Mouse (Mus musculus) liver (tissue): ENCODE measurements at regions not wholly inside any gene's neighbourhood (a gene's known extent, or its start where the extent isn't known, plus 50 kb on each side); places are given as distances from the start of the nearest gene placed in this dataset.

Experiments
- DNase-seq: peaks from one replicate; pipeline ENCODE4 v3.0.0-alpha.2; 2020; ENCODE audit warnings: mixed read lengths

DNA sequence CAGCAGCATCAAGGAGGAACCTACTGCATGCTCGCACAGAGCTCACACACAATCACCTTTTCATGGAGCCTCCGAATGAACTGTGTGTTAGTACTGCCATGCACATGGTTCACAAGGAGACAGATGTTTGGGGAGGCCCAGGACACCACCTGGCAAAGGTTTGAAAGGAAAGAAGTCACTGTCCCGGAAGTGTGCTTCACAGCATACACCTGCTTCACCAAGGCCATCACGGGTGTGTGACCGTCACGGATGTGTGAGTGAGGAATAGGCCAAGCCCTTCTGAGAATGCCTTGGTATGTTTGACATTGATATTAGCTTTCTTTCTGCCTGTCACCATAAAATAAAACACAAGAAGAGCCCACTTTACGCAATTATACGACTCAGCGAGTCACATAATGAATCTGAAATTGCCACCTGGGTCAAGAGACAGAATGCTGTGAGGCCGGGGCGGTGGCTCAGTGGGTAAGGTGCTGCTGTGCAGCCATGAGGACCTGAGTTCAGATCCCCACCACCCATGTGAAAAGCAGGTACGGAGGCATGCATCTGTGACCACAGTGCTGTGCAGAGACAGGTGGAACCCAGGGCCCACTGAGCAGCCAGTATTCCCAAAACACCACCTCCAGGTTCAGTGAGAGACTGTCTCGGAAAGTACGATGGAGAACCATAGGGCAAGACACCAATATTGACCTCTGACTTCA is 162.3 kb upstream of the Sh3bp4 start:
- no peak for DNase-seq

DNA sequence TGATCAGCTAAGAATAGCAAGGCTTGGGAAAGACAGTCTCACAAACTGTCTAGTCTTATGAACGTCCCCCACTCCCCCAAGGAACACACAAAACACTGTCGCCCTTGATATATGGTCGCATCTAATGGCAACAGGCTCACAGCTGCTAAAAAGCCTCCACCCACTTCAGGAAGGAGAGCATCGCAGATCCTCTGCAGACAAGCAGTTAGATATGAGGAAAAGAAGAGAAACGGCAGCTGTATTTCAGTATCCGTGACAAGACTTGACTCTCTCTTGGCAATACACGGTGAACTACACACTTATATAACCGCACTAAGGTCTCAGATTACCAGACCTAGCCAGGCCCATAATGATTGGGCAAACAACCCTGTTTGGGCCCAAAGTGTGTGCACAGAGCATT is 161.5 kb upstream of the Sh3bp4 start:
- no peak for DNase-seq

- DNase-seq, result no peak
Measured at GRCm38 (mm10) chr1:88909314-88909713, 160.9 kb upstream of the Sh3bp4 start.

DNA sequence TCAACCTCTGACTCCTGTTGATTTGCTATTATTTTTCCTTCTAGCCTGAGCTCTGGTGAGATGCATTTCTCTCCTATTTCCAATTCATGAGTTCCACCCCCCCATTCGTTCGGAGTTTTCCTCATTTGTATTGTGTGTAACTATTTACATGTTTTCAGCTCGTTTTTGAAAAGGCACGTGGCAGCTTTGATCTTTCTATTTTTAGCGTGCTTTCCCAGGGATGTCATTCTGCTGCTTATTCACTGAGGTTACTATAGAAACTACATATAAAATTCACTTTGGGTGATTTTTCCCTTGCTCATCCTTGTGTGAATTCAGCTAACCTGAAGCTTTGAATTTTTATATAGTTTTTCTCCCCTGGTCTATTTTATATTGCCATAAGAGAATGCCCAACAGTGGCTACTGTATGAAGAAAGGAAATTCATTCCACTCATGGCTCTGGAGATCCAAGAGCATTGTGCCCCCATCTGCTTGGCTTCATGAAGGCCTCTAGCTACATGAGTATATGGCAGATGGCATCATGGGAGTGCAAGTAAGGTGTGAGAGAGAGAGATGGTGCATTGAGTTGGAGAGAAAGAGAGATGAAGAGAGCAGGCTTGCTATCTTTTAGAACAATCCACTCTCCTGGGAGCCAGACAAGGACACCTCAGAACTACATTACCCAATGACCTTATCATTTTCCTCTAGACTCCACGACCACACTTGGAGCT is 160.2 kb upstream of the Sh3bp4 start:
- DNase-seq, result no peak

- no peak for DNase-seq
Measured at GRCm38 (mm10) chr1:88911724-88912123, 158.5 kb upstream of the Sh3bp4 start.

DNA sequence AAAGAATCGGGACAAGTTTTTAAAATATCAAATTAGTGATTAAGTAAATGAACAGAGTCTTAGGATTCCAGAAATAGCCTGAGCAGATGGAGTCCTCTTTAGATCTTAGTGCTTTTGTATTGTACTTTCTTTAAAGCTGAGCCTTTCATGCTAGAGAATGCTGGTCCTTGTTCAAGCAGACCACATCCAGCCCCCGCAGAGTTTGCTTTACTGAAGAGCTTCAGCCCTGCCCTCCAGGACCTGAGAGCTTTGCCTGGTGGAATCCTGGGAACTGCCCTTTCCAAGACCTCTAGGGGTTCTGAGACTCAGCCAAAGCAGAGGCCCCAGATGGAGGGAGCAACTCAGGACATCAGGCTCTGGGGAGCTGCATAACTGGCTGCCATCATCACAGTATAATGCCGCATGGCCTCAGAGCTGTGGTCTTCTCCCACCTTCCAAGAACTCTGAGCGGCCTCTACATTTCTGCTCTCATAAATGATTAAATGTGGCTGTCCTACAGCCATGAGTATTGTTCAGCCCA is 153.6 kb upstream of the Sh3bp4 start:
- DNase-seq, result no peak

GRCm38 (mm10) chr1:88921401-88921800 is 148.8 kb upstream of the Sh3bp4 start:
- DNase-seq, result no peak

DNA sequence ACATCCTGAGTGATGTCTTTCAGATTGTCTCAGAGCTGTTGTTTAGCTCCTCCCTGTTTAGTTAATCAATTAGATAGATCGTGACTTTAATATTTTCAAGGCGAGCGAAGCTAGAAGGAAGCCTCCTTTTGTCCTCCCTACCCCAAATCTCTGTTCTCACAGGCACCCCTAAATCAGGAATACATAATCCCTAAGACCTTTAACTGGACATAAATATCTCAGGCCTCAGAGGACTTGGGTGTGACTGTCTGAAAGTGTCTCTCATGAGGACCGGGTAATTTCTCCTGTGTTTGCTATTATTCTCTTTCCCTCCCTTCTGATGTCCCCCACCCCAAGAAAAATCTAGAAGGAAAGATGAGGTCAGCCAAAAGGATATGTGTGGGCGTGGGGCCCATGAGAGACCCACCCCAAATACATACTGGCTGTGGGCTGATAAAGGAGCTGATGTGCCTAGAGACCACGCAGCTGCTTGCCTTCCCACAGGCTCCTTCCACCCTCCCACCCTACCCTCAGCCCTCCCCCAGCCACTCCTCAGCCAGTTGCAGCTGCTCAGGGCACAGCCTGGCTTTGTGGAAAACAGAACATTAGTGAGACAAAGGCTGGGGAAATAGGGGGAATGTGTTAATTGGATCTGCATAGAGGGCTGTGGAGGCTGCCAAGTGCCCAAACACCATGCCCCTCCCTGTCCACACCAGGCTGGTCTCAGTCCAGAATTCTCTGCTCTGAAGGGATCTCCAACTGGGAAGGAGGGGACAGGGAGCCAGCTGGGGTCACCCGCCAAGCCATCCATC is 146.2 kb upstream of the Sh3bp4 start:
- peak; percentile 11 for DNase-seq

DNA sequence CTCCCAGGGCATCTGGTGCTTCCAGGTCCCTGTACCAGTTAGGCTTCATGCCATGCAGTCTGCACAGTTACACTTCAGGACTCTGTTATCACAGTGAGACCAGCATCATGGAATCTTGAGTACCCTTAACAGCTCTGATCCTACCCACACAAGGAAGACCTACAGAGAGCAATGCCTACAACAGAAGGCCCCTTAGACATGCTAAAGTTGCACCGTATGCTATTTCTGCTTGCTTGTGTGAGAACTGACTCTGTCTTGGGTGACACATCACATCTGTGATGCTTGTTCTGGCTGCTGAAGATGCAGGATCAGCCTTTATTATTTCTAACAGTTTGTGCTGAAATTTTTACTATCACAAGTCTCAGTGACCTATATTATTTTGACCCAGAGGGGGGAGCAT is 135.0 kb upstream of the Sh3bp4 start:
- no peak for DNase-seq

GRCm38 (mm10) chr1:88935779-88936178 is 134.4 kb upstream of the Sh3bp4 start:
- DNase-seq, result no peak

DNA sequence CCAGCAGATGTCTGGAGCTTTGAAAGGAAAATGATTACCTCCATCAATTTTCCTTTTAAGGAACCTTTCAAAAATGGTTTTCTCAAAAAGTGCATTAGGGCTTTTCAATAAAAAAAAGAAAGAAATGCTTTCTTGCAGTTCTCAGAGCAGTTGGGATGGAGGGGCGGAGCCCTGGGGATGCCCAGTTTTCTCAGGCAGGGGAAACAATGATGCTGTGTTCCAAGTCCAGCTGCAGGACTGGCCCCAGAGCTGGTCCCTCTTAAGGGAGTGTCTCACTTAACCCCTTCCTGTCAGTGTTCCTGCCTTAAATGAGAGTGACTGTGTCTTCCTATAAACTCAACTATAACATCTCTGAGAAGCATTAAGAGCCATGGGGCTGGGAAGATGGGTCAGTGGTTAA is 132.9 kb upstream of the Sh3bp4 start:
- DNase-seq, result no peak

- no peak for DNase-seq
Measured at GRCm38 (mm10) chr1:88938458-88938857, 131.8 kb upstream of the Sh3bp4 start.

GRCm38 (mm10) chr1:88943039-88943438 is 127.2 kb upstream of the Sh3bp4 start:
- DNase-seq, result no peak

DNA sequence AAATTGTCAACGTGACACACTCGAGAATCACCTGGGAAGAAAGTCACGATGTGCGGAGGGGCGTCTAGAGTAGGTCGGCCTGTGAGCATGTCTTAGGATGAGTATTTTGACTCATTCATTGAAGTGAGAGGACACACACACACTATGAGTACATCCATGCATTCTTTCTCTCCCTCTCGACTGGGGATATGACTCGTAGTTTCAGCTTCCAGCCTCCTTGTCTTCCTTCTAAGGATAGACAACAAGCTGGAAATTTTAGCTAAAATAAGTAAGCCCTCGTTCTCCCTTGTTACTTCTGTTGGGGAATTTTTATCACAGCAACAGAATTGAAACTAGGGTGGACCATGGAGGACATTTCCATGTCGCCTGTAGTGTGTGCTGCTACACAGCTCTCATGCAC is 124.3 kb upstream of the Sh3bp4 start:
- no peak for DNase-seq

DNA sequence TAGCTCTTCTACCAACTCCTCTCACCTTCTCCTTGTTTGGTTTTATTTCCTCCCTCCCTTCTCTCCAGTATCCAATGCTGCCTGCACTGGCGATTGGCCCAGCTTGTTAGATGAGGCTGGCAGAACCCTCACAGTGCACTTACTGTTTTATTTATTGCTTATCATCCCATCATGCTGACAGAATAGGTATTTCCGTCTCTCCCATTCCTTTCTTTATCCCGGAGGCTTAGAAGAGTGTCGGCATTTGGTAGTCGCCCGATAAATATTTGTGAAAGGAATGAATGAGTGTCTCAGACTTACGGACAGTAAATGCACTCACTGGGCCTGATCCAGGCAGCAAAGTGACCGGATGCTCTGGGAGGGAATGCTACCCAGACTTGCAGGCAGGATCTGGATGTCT is 123.8 kb upstream of the Sh3bp4 start:
- no peak for DNase-seq

- DNase-seq, result no peak
Measured at GRCm38 (mm10) chr1:88949911-88950310, 120.3 kb upstream of the Sh3bp4 start.

DNA sequence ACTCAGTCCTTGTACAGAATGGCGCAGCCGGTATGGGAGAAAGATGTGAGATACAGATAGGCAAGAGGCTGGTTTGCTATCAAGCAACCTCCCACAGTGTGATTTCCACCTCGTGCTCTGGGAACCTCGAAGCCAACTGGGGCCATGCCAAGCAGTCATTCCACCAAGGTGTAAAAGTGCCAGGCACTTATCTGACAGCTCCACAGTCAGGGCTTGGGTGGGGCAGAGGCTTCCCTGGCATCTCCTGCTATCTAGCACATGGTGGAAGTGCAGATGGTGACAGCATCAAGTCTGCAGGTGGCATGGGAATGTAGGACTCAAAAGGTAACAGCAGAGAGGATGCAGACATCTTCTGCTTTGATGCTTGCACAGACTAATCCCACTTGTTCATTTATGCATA is 116.7 kb upstream of the Sh3bp4 start:
- no peak for DNase-seq

DNA sequence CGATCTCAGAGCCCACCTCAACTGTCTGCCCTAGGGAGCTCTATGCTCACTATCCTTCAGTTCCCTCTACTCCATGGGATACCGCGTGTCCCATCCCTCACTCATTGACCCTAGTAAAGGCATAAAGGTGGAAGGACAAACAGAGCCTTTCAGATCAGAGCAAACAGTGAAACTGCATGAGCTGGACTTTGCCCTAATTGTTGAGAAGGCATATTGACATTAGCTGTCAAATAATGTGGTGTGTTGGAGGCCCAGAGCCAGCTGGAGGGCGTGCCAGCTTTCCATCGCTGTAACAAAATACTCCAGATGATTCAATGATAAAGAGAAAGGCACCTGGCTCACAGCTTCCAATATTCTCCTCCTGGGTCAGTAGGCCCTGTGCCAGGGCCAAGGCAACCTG is 115.4 kb upstream of the Sh3bp4 start:
- no peak for DNase-seq

DNA sequence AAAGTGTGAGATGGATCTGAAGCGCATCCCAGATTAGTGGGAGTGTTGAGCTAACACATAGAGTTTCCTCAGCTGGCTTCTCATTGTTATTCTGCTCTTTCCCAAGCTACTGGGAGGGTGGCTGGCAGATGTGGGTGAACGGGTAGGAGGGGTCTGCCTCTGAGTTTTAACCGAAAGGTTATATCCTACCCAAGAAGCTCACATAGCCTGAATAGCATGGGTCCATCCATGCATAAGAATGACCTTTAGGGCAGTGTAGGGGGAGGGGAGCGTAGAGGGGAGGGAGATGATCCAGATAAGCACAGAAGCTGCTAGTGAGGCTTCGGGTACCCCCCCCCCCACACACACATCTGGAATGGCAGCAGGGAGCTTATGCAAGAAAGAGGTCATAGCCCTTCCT is 113.2 kb upstream of the Sh3bp4 start:
- DNase-seq, result no peak

DNA sequence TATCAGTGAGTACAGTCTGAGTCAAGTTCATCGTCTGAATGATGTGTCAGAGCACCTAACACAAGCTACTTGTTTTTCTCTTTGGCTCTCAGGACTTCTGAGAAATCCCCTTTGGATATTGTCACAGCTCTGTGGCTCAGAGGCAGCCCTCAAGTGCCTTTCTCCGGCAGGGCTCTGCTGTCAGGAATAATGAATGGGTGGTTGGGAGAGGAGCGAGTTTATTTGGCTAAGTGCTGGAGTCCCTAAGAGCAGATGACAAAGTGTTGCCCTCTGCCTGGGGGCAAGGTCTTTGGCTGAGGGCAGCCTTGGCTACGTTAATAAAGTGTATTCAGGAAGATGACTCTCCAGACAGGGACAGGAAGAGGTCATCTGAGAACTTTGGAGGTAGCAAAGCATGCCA is 110.5 kb upstream of the Sh3bp4 start:
- DNase-seq, result no peak

DNA sequence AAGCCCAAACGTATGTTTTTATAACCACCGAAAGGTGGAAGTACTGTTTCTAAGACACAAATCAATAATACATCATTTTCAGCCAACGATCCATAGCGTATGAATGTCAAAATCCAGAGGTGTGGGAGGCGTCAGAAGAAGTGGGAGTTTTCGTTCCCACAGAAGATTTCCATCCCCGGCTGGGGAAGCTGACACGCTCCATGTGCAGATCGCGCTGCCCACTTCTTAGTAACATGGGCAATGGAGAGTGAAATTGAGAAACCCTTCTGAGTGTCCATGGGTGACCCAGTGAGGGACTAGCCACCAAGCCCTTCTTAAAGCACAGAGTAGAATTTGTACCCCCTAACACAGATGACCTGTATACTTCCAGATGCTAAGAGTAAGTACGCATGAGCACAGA is 110.1 kb upstream of the Sh3bp4 start:
- DNase-seq, result no peak

DNA sequence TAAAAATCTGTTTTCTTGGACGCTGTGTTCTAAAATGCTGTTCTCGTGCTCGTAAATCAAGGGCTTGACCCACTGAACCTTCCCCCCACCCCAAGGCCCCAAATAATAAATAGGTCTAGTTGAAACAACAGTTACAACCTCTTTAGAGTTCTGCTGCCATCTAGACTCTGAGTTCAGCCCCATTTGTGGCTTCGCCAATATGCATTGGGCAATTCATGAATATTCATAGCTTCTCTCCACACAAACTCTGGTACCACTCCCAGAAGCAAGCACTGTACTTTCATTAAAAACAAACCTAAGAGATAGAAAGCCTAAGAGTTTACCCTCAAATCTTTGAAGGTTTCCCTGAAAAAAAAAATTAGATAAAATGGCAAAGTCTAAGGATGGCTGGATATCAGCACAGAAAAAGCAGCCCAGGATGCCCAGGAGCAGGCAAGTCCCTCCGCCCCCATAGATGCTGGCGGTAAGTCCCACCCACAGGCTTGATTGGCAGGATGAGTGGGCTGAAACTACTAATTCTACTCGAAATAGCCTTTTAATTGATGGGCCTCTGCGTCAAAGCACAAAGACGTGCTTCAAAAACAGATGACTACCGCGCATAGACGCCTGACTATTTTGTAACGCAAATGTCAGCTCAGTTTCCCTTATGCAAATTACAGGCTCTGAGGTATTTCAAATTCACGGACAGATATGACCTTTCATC is 106.0 kb upstream of the Sh3bp4 start:
- no peak for DNase-seq

- no peak for DNase-seq
Measured at GRCm38 (mm10) chr1:88966416-88966815, 103.8 kb upstream of the Sh3bp4 start.
